Mouse (Mus musculus) forebrain, embryonic 11.5 days (tissue): Measurements from ENCODE around the gene Pip4p1. TPM values are rescaled to one million over a fixed set of nuclear protein-coding genes. Genes with fewer than 3 reads are reported as not detected.
"Not testable (repeated sequence)": the region's sequence is repeated elsewhere in the genome, so short reads cannot be mapped to it uniquely, and the experiment has no call there.

Source experiments
- ATAC-seq: fragments of 200-750 bp; cut with Nextera tagmentation; replicated peaks from 2 replicates; pipeline ENCODE4 v1.8.0; 2017; ENCODE audit warnings: moderate TSS enrichment; ENCODE audit not compliant: low FRiP score
- DNase-seq: peaks from one replicate; pipeline ENCODE4 v3.0.0-alpha.2; 2017; ENCODE audit warnings: low spot score
- H3K27ac ChIP-seq: fragments of 300-500 bp; sonication (generic); 2 replicates; pipeline ENCODE4 v1.5.1; 2014; ENCODE audit warnings: low read depth, low read length
- H3K27me3 ChIP-seq: fragments of 300-500 bp; sonication (generic); 2 replicates; pipeline ENCODE4 v1.6.1; 2014; ENCODE audit warnings: mild to moderate bottlenecking, low read length, mixed read lengths; ENCODE audit not compliant: control insufficient read depth, insufficient read depth
- H3K36me3 ChIP-seq: fragments of 300-500 bp; sonication (generic); 2 replicates; pipeline ENCODE4 v1.6.1; 2014; ENCODE audit warnings: mild to moderate bottlenecking, low read length, moderate library complexity, mixed read lengths; ENCODE audit not compliant: control insufficient read depth, insufficient read depth
- H3K4me1 ChIP-seq: fragments of 300-500 bp; sonication (generic); replicated peaks from 2 replicates; pipeline ENCODE4 v1.6.1; 2014; ENCODE audit warnings: low read length, mixed read lengths; ENCODE audit not compliant: control insufficient read depth, insufficient read depth
- H3K4me2 ChIP-seq: fragments of 300-500 bp; sonication (generic); 2 replicates; pipeline ENCODE4 v1.6.1; 2014; ENCODE audit warnings: low read depth, mild to moderate bottlenecking, low read length, moderate library complexity, mixed read lengths; ENCODE audit not compliant: severe bottlenecking
- H3K4me3 ChIP-seq: fragments of 300-500 bp; sonication (generic); 2 replicates; pipeline ENCODE4 v1.5.1; 2014; ENCODE audit warnings: low read depth, low read length
- H3K9ac ChIP-seq: fragments of 300-500 bp; sonication (generic); 2 replicates; pipeline ENCODE4 v1.6.1; 2014; ENCODE audit warnings: low read length
- H3K9me3 ChIP-seq: fragments of 300-500 bp; sonication (generic); 2 replicates; pipeline ENCODE4 v1.6.1; 2016; ENCODE audit warnings: low read length, mixed read lengths; ENCODE audit not compliant: control insufficient read depth
- WGBS: fragments of 180-500 bp; shearing (Covaris S2); extraction: QIAGEN DNeasy Blood & Tissue Kit; methylation state at CpG from one replicate; pipeline ENCODE4 v1.1.7; 2014; 5-methylcytosine and 5-hydroxymethylcytosine counted together
- polyA plus RNA-seq: library from polyadenylated mRNA; unstranded; fragments of >200 nt; fragmentation: Nextera tagmentation; extraction: Ambion mirVana; gene quantifications from 2 replicates; pipeline ENCODE4 v1.2.1, GENCODE M21; 2014

The Pip4p1 gene
- polyA plus RNA-seq, 1 experiment from 2014 or later = 54.4 TPM

DNA sequence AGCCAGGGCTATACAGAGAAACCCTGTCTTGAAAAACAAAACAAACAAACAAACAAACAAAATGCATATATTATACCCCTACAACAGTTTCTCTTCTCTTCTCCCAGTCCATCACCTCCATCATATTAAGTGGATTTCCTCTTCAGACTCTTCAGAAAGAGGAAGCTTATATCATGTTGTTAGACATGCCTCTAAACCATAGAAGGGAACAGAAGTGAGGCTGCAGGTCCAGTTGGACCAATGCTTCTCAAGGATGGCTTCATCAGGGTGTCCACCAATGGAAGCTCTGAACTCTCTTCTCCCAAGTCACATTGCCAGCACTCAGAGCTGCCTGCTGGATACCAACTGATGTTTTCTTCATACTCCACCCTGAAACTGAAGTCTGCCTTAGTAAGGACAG, 25.3 kb downstream of the Pip4p1 start:
- not testable (repeated sequence) for H3K9me3 ChIP-seq, H3K36me3 ChIP-seq, H3K4me1 ChIP-seq, DNase-seq, H3K27ac ChIP-seq, H3K4me3 ChIP-seq, ATAC-seq, H3K9ac ChIP-seq, H3K4me2 ChIP-seq, H3K27me3 ChIP-seq

DNA sequence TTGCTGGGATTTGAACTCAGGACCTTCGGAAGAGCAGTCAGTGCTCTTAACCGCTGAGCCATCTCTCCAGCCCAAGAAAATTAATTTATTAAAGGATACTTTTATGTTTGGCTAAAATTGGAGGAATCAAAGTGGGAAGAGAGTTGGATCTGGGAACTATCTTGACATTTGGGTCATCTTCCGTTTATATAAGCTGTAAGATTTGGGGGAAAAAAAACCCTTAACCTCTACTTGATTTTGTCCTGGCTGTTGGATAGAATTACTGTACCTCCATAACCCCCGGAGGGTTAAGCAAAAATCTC, 25.9 kb downstream of the Pip4p1 start:
- DNase-seq (no peak), ATAC-seq (no peak)
- no peaks in the 10 kb centered on the region for H3K4me1 ChIP-seq
- H3K36me3 ChIP-seq = no peaks in the 10 kb centered on the region
- no peak overlapping the region for H3K9ac ChIP-seq
- H3K27me3 ChIP-seq = no peaks in the 10 kb centered on the region
- no peak overlapping the region for H3K27ac ChIP-seq
- H3K4me3 ChIP-seq = no peak overlapping the region
- 79% methylated on average over 4 of the region's 4 CpGs for WGBS
- no peaks in the 10 kb centered on the region for H3K9me3 ChIP-seq
- H3K4me2 ChIP-seq = no peak overlapping the region

DNA sequence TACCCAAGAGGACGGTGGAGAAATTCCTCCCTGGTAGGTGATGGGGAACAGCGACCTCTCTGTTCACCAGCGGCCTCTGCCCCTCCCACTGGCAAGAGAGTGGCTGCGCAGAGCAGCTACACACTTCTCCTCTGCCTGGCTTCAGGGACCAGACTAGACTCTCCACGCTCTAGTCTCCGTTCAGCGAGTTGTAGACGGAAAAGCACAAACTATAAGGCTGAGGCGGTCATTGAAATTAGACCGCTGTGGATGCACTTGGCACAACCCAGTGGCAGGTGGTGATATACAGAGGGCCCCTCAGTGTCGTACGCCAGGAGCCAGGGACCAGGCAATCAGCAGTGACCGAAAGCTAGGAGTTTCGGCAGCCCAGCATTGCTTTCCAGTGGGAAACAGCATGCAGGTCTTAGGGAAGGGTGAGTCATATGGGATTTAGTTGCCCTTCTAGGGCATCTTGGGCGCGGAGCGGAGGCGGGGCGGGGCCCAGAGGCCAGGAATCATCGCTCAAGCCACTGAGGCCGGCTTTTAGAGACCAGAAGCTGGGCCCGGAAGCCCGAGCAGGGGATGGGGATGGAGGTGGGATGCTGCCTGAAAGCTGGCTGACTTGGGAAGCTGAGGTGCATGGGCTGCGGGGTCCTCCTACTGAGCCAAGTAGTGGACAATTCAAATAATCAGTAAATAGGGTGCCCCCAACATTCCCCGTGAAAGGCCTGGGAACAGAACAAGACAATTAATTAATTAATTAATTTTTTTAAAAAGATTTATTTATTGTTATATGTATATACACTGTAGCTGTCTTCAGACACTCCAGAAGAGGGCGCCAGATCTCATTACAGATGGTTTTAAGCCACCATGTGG, 26.5 kb downstream of the Pip4p1 start:
- no peaks in the 10 kb centered on the region for H3K9me3 ChIP-seq
- no peak overlapping the region for H3K27ac ChIP-seq
- no peaks in the 10 kb centered on the region for H3K36me3 ChIP-seq
- 3% methylated on average over 26 of the region's 26 CpGs for WGBS
- peak overlapping the region; percentile 36 for H3K4me3 ChIP-seq
- DNase-seq = peak; percentile 80
- no peaks in the 10 kb centered on the region for H3K27me3 ChIP-seq
- ATAC-seq = peak; percentile 92
- H3K4me1 ChIP-seq = no peaks in the 10 kb centered on the region
- peak overlapping the region; percentile 57 for H3K4me2 ChIP-seq
- H3K9ac ChIP-seq = peak overlapping the region; percentile 62

- not testable (repeated sequence) for H3K9ac ChIP-seq, H3K27me3 ChIP-seq
- WGBS = 91% methylated on average over 2 of the region's 2 CpGs
These were observed 32.7 kb downstream of the Pip4p1 start for GRCm38 (mm10) chr14:50897992-50898391.

GRCm38 (mm10) chr14:50897374-50897765, 33.3 kb downstream of the Pip4p1 start, which contains the start of gene Klhl33:
Gene Klhl33 (minus strand): TSS chr14:50897507.
- no peaks in the 10 kb centered on the region for H3K9me3 ChIP-seq
- H3K27ac ChIP-seq = no peak within 1 kb of the TSS
- DNase-seq (no peak), ATAC-seq (no peak)
- H3K27me3 ChIP-seq = no peaks in the 10 kb centered on the region; the same call in 1 of the 2 replicates
- WGBS = 37% methylated on average over 7 of the region's 7 CpGs
- H3K9ac ChIP-seq = peak within 1 kb of the TSS; percentile 6; the same call in 1 of the 2 replicates
- 0 out of 2 replicates have a peak, but pooled peaks cover 3% of the 10 kb centered on the region for H3K4me1 ChIP-seq
- H3K36me3 ChIP-seq = no peaks in the 10 kb centered on the region
- peak within 1 kb of the TSS; percentile 68 for H3K4me2 ChIP-seq
- peak within 1 kb of the TSS; percentile 34 for H3K4me3 ChIP-seq

More at GRCm38 (mm10) chr14:50897992-50898391, 32.7 kb downstream of the Pip4p1 start:
- not testable (repeated sequence) for ATAC-seq, H3K4me2 ChIP-seq, H3K4me1 ChIP-seq, H3K36me3 ChIP-seq, H3K9me3 ChIP-seq, H3K27ac ChIP-seq, H3K4me3 ChIP-seq, DNase-seq

GRCm38 (mm10) chr14:50896747-50897373, 33.8 kb downstream of the Pip4p1 start:
- DNase-seq = no peak
- H3K27me3 ChIP-seq = no peaks in the 10 kb centered on the region; the same call in 1 of the 2 replicates
- no peak overlapping the region for H3K27ac ChIP-seq
- 0 out of 2 replicates have a peak, but pooled peaks cover 3% of the 10 kb centered on the region for H3K4me1 ChIP-seq
- peak overlapping the region; percentile 68 for H3K4me2 ChIP-seq
- H3K9me3 ChIP-seq = no peaks in the 10 kb centered on the region
- H3K4me3 ChIP-seq = peak overlapping the region; percentile 34
- 15% methylated on average over 23 of the region's 23 CpGs for WGBS
- H3K36me3 ChIP-seq = no peaks in the 10 kb centered on the region
- no peak; the same call in 1 of the 2 replicates for ATAC-seq
- peak overlapping the region; percentile 6; the same call in 1 of the 2 replicates for H3K9ac ChIP-seq

DNA sequence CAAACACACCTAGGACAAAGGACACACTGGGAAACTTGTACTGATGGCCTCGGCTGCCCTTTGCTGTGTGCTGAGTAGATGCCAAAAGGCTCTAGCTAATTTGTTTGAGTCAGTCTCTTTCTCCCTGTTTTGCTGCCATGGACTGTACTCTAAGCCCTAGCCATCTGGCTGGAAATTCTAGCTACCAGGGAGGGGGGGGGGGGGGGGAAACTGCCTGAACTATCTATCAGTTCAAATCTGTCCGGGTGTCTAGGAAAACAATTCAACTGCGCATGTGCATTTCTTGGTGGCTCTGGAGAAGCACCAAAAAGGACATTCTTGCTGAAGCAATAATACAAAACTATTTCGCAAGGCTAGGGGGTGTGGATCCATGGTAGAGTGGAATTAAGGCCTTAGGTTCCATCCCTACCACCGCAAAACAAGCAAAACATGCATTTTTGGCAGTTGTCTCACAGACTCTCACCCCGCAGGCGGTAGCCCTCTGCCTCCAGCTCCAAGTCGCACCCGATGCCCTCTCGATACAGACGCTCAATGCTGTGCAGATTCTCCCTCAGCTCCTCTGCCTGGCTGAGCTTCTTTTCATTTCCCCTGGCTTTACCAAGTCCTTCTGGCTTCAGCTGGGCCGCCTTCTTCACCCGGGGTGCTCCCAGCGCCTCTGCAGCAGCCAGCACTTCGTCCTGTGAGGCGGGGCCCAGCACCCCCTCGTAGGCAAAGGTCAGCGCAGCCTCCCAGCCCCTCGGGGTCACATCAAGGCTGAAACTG, 34.5 kb downstream of the Pip4p1 start:
- peak overlapping the region; percentile 6; the same call in 1 of the 2 replicates for H3K9ac ChIP-seq
- no peaks in the 10 kb centered on the region for H3K9me3 ChIP-seq
- H3K27me3 ChIP-seq = no peaks in the 10 kb centered on the region; the same call in 1 of the 2 replicates
- H3K4me1 ChIP-seq = 0 out of 2 replicates have a peak, but pooled peaks cover 3% of the 10 kb centered on the region
- peak overlapping the region; percentile 68 for H3K4me2 ChIP-seq
- WGBS = 18% methylated on average over 19 of the region's 19 CpGs
- ATAC-seq (no peak; the same call in 1 of the 2 replicates), DNase-seq (no peak)
- H3K27ac ChIP-seq = no peak overlapping the region
- H3K4me3 ChIP-seq = peak overlapping the region; percentile 34
- H3K36me3 ChIP-seq = no peaks in the 10 kb centered on the region

GRCm38 (mm10) chr14:50895407-50895806, 35.2 kb downstream of the Pip4p1 start:
- no peak overlapping the region for H3K27ac ChIP-seq
- H3K4me2 ChIP-seq = no peak overlapping the region
- H3K4me1 ChIP-seq = 0 out of 2 replicates have a peak, but pooled peaks cover 3% of the 10 kb centered on the region
- no peaks in the 10 kb centered on the region for H3K9me3 ChIP-seq
- no peak overlapping the region for H3K9ac ChIP-seq
- no peak for ATAC-seq
- H3K4me3 ChIP-seq = no peak overlapping the region
- no peaks in the 10 kb centered on the region for H3K36me3 ChIP-seq
- DNase-seq = no peak
- no peaks in the 10 kb centered on the region; the same call in 1 of the 2 replicates for H3K27me3 ChIP-seq
